Mouse (Mus musculus) ovary, postnatal 36 days (tissue): ENCODE measurements at regions not wholly inside any gene's neighbourhood (a gene's known extent, or its start where the extent isn't known, plus 50 kb on each side); places are given as distances from the start of the nearest gene placed in this dataset.

Source experiments
- DNase-seq: peaks from one replicate; pipeline ENCODE4 v3.0.0; 2022; ENCODE audit warnings: low spot score, mixed read lengths

DNA sequence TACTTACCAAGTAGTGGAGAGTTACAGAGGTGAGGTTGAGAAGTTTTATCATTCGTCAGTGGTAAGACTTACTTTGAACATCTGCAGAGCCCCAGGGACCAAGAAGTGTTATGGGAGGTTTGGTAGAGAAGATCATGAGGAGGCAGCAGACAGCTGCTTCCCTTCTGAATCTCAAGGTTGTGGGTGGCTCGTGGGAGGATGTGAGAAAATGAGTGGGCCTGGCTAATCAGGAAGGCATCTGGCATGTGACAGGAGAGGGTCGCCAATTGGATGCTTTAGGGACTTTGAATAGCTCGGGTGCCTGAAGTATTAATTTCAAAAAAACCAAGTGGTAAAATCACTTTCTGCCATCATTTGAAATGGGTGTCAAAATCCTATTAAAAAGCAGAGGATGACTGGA is 258.9 kb downstream of the Sqor start:
- no peak for DNase-seq

DNA sequence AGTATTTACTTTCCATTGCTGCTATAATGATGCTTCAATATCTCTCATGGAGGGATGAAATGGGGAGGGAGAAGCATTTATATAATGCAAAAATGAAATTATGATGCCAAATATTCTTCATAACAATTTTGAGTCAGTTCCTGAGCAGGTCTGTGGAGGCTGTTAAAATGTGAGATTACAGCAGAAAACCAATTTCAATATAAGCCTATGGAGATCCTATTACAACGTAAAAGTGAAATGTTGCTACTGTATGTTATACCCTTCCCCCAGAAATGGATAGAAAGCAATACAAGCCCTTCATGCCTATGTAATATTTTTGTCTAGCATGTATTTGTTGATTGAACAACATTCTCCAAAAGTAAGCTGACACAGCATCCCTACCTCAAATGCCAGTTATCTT is 259.3 kb downstream of the Sqor start:
- no peak for DNase-seq

- no peak for DNase-seq
Observed at GRCm38 (mm10) chr2:123024976-123025585, 260.0 kb downstream of the Sqor start.

GRCm38 (mm10) chr2:123047321-123047720 is 282.3 kb downstream of the Sqor start:
- no peak for DNase-seq

DNA sequence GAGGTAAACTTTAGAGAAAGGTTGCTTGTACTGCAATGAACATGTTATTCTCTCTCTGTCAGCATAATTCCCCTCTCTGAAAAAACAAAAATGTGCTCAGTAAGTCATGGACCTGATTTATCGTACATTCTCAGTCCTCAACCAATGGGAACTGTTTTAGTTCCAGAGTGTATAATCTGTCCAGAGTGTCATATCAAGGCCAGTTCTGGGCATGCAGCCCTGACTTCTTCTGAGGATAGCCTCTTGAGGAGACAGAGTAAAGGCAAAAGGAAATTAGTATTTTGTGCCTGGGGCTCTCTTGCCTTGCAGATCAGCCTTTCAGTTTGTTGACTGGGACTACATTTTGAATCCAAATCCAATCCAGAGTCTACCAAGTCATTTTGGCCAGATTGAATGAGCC is 299.6 kb downstream of the Sqor start:
- peak; percentile 24 for DNase-seq

- DNase-seq, result no peak
Observed at GRCm38 (mm10) chr2:123068809-123069208, 303.8 kb downstream of the Sqor start.

DNA sequence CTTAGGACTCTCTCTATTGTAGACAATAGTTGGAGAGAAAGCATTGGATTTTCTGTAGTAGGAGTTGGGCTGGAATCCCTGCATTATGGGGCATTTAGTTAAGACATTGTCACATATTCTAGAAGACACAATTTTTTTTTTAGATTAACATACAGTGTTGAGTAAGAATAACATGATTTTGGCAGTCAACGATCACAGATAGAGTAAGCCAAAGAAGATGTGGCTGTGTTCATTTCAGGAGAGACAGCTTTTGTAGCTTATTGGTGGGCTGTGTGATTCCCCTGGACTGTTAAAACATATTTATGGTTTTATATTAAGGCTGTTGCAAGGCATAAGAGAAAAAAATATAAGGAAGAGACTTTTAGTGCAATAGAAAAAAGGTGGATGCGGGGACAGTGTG is 307.6 kb downstream of the Sqor start:
- DNase-seq, result no peak

DNA sequence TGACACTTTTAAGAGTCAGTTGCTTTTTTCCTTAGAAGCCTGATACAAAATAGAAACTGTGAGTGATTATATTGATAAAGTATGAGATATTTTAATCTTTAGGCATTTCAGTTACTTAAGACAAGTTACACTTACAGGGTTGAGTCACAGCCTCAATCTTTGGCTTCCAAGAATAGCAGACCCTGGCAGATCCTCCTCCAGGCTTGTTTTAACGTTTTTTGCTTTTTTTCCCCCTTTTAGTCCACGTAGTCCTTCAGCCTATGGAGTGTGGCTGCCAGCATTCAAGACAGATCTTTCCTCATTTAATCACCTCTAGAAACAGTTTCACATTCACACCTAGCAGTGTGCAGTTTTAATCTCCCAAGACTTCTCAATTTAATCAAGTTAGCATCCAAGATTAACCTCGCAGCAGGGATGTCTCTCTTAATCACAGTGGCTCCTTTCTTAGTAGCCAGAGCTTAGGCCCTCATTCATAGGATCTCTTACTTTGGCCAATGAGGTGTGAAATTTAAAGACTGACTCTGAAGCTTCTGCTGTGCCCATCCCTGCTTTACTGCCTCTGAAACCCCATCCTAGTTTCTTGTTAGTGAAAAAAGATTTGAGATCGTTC is 308.5 kb downstream of the Sqor start:
- no peak for DNase-seq

- DNase-seq, result no peak
Observed at GRCm38 (mm10) chr2:123092726-123093125, 327.7 kb downstream of the Sqor start.

DNA sequence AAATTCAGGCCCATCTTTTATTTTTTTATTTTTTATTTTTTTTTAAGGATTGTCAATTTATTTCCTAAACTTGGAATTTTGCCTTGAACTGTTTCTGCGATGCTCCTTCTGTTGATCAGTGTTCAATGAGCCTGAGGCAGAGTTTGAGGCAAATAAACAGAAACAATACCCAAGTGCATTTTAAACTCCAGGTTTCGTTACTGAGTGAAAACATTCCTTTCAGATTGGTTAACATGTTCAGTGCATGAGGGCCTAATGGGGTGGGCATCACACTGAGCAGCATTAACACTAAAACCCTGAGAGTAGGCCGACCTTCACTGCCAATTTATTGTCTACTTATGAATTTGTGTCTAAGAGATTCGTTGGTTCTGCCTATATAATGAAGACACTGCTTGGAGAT is 338.5 kb downstream of the Sqor start:
- no peak for DNase-seq

DNA sequence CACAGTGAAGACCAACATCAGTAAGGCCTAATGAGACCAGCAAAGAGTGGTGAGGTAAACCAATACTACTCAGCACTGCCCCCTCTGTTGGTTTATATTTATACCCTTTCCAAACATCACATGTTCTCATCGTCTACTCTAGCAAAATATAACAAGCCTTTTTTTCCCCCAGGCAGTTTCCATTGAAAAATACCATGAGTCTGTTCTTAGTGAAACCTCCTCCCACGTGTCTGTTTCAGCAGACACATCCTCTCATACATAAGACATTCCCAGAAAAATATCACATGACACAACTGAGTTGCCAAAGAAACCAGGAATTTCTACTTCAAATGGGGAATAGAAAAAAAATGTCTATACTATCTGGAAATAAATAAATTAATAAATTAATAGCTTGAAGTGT is 366.5 kb downstream of the Sqor start:
- no peak for DNase-seq

GRCm38 (mm10) chr2:123153170-123153569 is 388.1 kb downstream of the Sqor start:
- DNase-seq, result no peak

GRCm38 (mm10) chr2:123165384-123165783 is 400.3 kb downstream of the Sqor start:
- DNase-seq, result no peak

DNA sequence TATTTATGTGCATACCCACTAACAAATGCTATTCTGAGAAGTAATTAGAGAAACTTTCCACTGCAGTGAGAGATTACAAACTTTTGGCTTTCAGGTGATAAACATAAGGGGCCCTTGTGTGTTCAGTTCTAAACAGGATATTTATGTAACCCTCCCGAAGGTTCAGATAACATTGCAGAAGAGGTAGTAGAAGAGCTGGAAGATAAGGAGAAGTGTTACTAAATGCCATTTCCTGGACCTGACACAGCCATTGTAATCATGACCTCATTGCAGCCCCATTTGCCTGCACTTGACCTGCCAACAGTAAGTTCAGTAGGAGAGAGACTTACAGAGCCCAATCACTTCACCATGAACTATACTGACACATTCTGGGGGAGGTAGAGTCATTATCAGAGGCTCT is 405.6 kb downstream of the Sqor start:
- DNase-seq, result no peak

DNA sequence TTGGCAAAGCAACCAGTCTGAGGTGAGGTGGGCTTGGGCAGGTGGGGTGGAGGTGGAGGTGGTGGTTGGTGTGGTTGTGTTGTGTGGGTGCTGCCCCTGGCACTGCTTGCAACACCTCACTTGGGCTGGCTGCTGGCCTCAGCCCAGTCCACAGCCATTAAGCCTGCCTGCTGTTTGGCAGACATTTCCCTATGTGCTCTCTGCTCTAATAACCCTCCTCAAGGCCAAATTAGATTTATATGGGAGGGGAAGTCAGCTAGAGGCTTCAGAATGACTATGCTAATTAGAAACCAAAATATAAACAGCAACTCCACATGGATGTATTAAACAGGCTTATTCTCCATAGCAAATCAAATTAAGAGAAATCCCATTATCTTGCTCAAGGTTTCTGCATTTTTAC is 417.2 kb downstream of the Sqor start:
- no peak for DNase-seq

- no peak for DNase-seq
Observed at GRCm38 (mm10) chr2:123190795-123191582, 426.0 kb downstream of the Sqor start.

DNA sequence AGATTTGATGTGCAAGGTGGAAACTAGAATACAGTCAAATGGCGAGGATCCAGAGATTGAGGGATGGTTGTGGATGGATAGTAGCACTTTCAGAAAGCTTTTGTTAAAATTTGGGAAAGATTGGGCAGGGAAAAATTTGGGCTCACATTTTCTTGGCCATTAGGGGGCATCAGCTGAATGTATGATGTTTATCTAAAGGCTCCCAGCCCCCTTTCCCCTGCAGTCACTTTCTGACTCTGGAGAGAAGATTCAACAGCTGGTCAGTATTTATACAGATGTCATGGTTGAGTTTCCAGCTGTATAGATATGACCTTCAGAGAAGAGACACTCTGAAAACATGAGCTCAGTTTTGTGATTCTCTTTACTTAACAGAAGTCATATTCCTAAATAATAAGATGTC is 429.5 kb downstream of the Sqor start:
- DNase-seq, result no peak
